Mouse (Mus musculus): ENCODE data around the gene Siglec1.
"Not testable (repeated sequence)": the region's sequence is repeated elsewhere in the genome, so short reads cannot be mapped to it uniquely, and the experiment has no call there.

The Siglec1 gene

GRCm38 (mm10) chr2:131086667-131087390 is at the start of gene Siglec1:
Siglec1 (minus strand) TSS chr2:131086765.
- no peak for DNase-seq

- peak in 1 of 2 experiments; percentile 1 for DNase-seq
Observed at GRCm38 (mm10) chr2:131135521-131136139, 49.1 kb upstream of the Siglec1 start.

- DNase-seq = peak in 1 of 2 experiments; percentile 9
Observed at GRCm38 (mm10) chr2:131134826-131135400, 48.3 kb upstream of the Siglec1 start.

- DNase-seq = peak; percentile 61 to 82
Observed at GRCm38 (mm10) chr2:131134381-131134780, 47.8 kb upstream of the Siglec1 start.

GRCm38 (mm10) chr2:131132930-131133547 is 46.5 kb upstream of the Siglec1 start, which contains the start of gene Gm11037:
Gm11037 (plus strand) TSS chr2:131133497.
- DNase-seq = no peak

GRCm38 (mm10) chr2:131132111-131132888 is 45.7 kb upstream of the Siglec1 start:
- no peak for DNase-seq

GRCm38 (mm10) chr2:131130849-131131248 is 44.3 kb upstream of the Siglec1 start:
- DNase-seq = no peak

- peak in 1 of 2 experiments; percentile 18 for DNase-seq
Observed at GRCm38 (mm10) chr2:131129836-131130235, 43.3 kb upstream of the Siglec1 start.

GRCm38 (mm10) chr2:131128636-131129157 is 42.1 kb upstream of the Siglec1 start:
- no peak for DNase-seq

- DNase-seq = peak in 1 of 2 experiments; percentile 29
Observed at GRCm38 (mm10) chr2:131128211-131128610, 41.6 kb upstream of the Siglec1 start.

GRCm38 (mm10) chr2:131127161-131127730 is 40.7 kb upstream of the Siglec1 start, which contains the start of gene Hspa12b:
Hspa12b (plus strand) TSS chr2:131127280.
- peak; percentile 56 to 80 for DNase-seq

GRCm38 (mm10) chr2:131125964-131126815 is 39.6 kb upstream of the Siglec1 start:
- DNase-seq = no peak

GRCm38 (mm10) chr2:131125157-131125963 is 38.8 kb upstream of the Siglec1 start:
- no peak for DNase-seq

GRCm38 (mm10) chr2:131124166-131124565 is 37.6 kb upstream of the Siglec1 start:
- peak; percentile 41 to 47 for DNase-seq

- DNase-seq = no peak
Observed at GRCm38 (mm10) chr2:131118968-131119574, 32.5 kb upstream of the Siglec1 start.

GRCm38 (mm10) chr2:131105989-131106388 is 19.4 kb upstream of the Siglec1 start:
- DNase-seq = no peak

- not testable (repeated sequence) for DNase-seq
Observed at GRCm38 (mm10) chr2:131105061-131105460, 18.5 kb upstream of the Siglec1 start.

- DNase-seq = no peak
Observed at GRCm38 (mm10) chr2:131104021-131104420, 17.5 kb upstream of the Siglec1 start.

- DNase-seq = no peak
Observed at GRCm38 (mm10) chr2:131101530-131101929, 15.0 kb upstream of the Siglec1 start.

All from kidney, postnatal 36 days (tissue).